Mouse (Mus musculus) lung, embryonic 14.5 days (tissue): ENCODE data around the gene Zfp354c. TPM values are rescaled to one million over a fixed set of nuclear protein-coding genes. Genes with fewer than 3 reads are reported as not detected.
A peak's percentile ranks its signal among the peaks of the same experiment; 100 is the strongest.

Source experiments
- ATAC-seq: fragments of 200-750 bp; cut with Nextera tagmentation; 2 replicates; pipeline ENCODE4 v1.8.0; 2017; ENCODE audit warnings: mild to moderate bottlenecking, moderate TSS enrichment, moderate library complexity; ENCODE audit not compliant: insufficient read depth
- DNase-seq: peaks from one replicate; pipeline ENCODE4 v3.0.0-alpha.2; 2015
- H3K27ac ChIP-seq: fragments of 300-500 bp; sonication (generic); 2 replicates; pipeline ENCODE4 v1.5.1; 2014; ENCODE audit warnings: low read depth, mild to moderate bottlenecking, moderate library complexity
- H3K27me3 ChIP-seq: fragments of 300-500 bp; sonication (generic); 2 replicates; pipeline ENCODE4 v1.6.1; 2014; ENCODE audit warnings: low read length, control low read depth; ENCODE audit not compliant: insufficient read depth
- H3K36me3 ChIP-seq: fragments of 300-500 bp; sonication (generic); 2 replicates; pipeline ENCODE4 v1.6.1; 2014; ENCODE audit warnings: control low read depth; ENCODE audit not compliant: insufficient read depth
- H3K4me1 ChIP-seq: fragments of 300-500 bp; sonication (generic); 2 replicates; pipeline ENCODE4 v1.6.1; 2014; ENCODE audit warnings: antibody characterized with exemption, control low read depth; ENCODE audit not compliant: insufficient read depth
- H3K4me2 ChIP-seq: fragments of 300-500 bp; sonication (generic); 2 replicates; pipeline ENCODE4 v1.6.1; 2014; ENCODE audit warnings: mild to moderate bottlenecking
- H3K4me3 ChIP-seq: fragments of 300-500 bp; sonication (generic); 2 replicates; pipeline ENCODE4 v1.5.1; 2014; ENCODE audit warnings: low read depth, low read length
- H3K9ac ChIP-seq: fragments of 300-500 bp; sonication (generic); 2 replicates; pipeline ENCODE4 v1.6.1; 2014
- H3K9me3 ChIP-seq: fragments of 300-500 bp; sonication (generic); 2 replicates; pipeline ENCODE4 v1.6.1; 2016; ENCODE audit warnings: low read depth, low read length, control low read depth
- CTCF ChIP-seq: IDR thresholded peaks from 2 replicates; pipeline ENCODE4 v1.5.1; 2016; ENCODE audit warnings: antibody characterized with exemption, low read depth
- WGBS: fragments of 180-500 bp; shearing (Covaris S2); extraction: QIAGEN DNeasy Blood & Tissue Kit; methylation state at CpG from one replicate; pipeline ENCODE4 v1.1.7; 2014; 5-methylcytosine and 5-hydroxymethylcytosine counted together
- polyA plus RNA-seq: library from polyadenylated mRNA; unstranded; fragments of >200 nt; fragmentation: Nextera tagmentation; extraction: Ambion mirVana; gene quantifications from 2 replicates; pipeline ENCODE4 v1.2.1, GENCODE M21; 2014

Zfp354c gene
- polyA plus RNA-seq, 1 experiment from 2014 or later, result 34.1 TPM

DNA sequence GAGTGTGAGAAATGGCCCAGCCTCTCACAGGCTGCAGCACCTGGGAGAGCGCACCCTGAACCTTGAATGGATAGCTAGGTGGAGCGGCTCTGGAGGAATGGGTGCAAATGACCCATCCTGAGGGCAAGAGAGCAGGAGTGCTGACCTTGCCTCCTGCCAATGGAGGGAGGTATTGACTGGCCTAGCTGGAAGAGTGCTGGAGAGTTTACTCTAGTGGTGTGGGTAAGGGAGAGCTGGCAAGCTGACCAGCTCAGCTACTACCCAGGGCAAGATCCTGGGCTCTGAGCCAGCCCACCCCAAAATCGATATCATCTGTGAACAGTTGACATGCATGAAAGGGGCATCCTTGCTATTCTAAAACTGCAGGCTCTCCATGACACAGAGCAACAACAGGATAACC is 18.4 kb upstream of the Zfp354c start:
- H3K4me3 ChIP-seq, result no peak overlapping the region
- ATAC-seq (no peak), DNase-seq (no peak)
- no peaks in the 10 kb centered on the region for H3K9me3 ChIP-seq
- H3K4me2 ChIP-seq, result no peak overlapping the region
- no peaks in the 10 kb centered on the region; the same call in 1 of the 2 replicates for H3K4me1 ChIP-seq
- TF ChIP-seq CTCF, result no peak
- no peak overlapping the region for H3K9ac ChIP-seq
- H3K36me3 ChIP-seq, result no peaks in the 10 kb centered on the region
- H3K27me3 ChIP-seq, result peaks cover 35% of the 10 kb centered on the region
- H3K27ac ChIP-seq, result no peak overlapping the region
- 85% methylated on average over 3 of the region's 3 CpGs for WGBS

DNA sequence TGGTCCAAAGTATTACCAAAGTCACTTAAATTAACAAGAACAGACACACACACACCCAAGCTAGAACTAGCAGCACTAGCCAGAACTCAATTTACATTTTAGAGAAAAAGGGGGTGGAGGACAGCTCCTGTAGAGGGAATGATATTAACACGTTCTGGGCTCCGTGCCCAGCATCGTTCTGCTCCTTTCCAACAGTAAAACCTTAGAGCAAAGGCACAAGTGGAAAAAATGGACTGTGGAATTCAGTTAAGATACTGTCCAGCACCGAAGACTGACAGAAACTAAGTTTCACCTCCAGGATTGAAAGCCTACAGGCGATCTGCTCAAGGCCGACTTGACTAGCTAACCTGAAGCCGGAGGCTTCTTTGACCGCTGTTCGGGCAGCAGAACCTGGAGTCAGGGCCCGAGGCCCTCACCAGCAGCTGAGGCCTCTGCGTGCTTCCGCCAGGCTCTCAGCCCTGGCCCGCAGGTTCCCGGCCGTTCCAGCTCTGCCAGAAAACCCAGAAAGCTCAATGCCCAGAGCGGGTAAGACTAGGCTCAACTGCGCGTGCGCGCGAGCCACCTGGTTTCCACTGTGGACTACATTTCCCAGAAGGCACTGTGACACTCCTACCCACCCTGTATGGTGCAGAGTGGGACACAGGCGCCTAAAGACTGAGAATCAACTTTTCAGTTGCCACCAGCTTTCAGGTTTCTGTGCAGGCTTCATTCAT is 13.7 kb upstream of the Zfp354c start, which contains the start of gene Zfp879:
Gene Zfp879 (minus strand): TSS at position 530 of the 713 bp plus-strand sequence.
- no peaks in the 10 kb centered on the region for H3K9me3 ChIP-seq
- peak within 1 kb of the TSS; percentile 39 for H3K4me3 ChIP-seq
- DNase-seq, result peak; percentile 96
- WGBS, result 12% methylated on average over 22 of the region's 22 CpGs
- H3K9ac ChIP-seq, result peak within 1 kb of the TSS; percentile 64
- ATAC-seq, result peak; percentile 96
- H3K4me2 ChIP-seq, result peak within 1 kb of the TSS; percentile 65
- H3K4me1 ChIP-seq, result no peaks in the 10 kb centered on the region
- H3K27me3 ChIP-seq, result no peaks in the 10 kb centered on the region
- TF ChIP-seq CTCF, result no peak
- no peaks in the 10 kb centered on the region for H3K36me3 ChIP-seq
- peak within 1 kb of the TSS; percentile 86; the same call in 1 of the 2 replicates for H3K27ac ChIP-seq

DNA sequence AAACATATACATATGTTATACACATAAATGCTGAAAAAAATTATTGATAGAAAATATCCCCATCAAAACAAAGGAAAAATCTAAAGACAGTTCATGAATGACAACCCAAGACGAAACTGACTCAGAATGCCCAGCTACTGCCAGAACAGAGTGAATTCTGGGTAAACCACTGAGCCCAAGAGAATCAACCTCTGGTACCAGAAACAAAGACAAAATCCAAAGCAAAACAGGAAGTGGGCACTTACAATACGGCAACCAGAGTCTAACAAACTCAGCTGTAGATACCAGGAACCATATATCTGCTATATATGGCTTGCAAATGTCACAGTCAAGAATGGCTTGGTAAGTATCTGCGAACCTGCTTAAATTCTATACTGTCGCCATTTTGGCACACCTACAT is 8.2 kb upstream of the Zfp354c start:
- H3K4me3 ChIP-seq, result no peak overlapping the region
- ATAC-seq (no peak), DNase-seq (no peak)
- H3K36me3 ChIP-seq, result 0 out of 2 replicates have a peak, but pooled peaks cover 5% of the 10 kb centered on the region
- TF ChIP-seq CTCF, result no peak
- no peak overlapping the region for H3K27ac ChIP-seq
- H3K9ac ChIP-seq, result no peak overlapping the region
- WGBS, result 82% methylated on average over 4 of the region's 4 CpGs
- H3K4me2 ChIP-seq, result no peak overlapping the region
- peaks cover 13% of the 10 kb centered on the region; the same call in 1 of the 2 replicates for H3K9me3 ChIP-seq
- no peaks in the 10 kb centered on the region for H3K27me3 ChIP-seq
- H3K4me1 ChIP-seq, result no peaks in the 10 kb centered on the region

DNA sequence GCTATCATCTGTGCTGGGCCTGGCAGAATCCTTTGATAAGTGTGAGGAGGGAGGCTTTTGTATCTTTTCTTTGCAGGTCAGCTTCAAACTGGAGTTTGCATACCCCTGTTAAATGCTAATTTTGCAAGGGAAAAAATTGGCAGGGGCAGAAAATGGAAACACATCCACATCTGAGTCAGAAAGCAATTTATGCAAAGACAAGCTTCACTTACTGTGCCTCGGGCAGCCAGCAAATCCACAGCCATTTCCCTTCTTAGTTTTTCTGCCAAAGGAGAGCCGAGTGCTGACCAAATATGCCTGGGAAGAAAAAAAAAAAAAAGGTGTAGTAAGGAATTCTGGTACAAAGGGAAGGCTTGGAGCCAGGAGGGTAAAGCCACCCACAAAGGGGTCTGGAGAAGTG is 1.3 kb downstream of the Zfp354c start:
- no peaks in the 10 kb centered on the region for H3K4me1 ChIP-seq
- peak overlapping the region; percentile 87 for H3K9ac ChIP-seq
- WGBS, result 33% methylated on average over 2 of the region's 2 CpGs
- DNase-seq (peak; percentile 4), ATAC-seq (no peak)
- peaks cover 44% of the 10 kb centered on the region for H3K36me3 ChIP-seq
- peak overlapping the region; percentile 77 for H3K4me3 ChIP-seq
- no peak overlapping the region for H3K27ac ChIP-seq
- peak overlapping the region; percentile 60 for H3K4me2 ChIP-seq
- TF ChIP-seq CTCF, result no peak
- no peaks in the 10 kb centered on the region for H3K27me3 ChIP-seq
- no peaks in the 10 kb centered on the region for H3K9me3 ChIP-seq

DNA sequence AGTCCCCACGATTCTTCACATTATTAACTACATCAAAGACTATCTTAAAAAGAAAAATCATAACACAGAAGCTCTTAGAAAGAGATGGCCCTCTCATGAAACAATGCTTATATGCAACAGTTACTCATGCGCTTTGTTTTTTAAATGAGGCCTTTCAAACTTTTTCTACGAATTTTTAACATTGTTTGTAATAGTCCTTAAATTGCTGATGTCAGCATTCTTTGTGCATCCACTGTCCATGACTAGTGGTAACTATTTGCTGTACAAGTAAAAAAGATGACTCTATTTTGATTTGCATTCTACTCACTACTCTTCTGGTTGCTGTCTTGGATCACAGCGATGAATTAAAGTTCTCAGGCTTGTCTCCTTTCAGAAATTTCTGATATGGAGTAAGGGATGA is 13.3 kb downstream of the Zfp354c start:
- Histone ChIP-seq H3K4me3 (no peak overlapping the region), H3K9ac (no peak overlapping the region), H3K27ac (no peak overlapping the region), H3K27me3 (no peaks in the 10 kb centered on the region), H3K36me3 (peaks cover 80% of the 10 kb centered on the region), H3K9me3 (peaks cover 45% of the 10 kb centered on the region), H3K4me2 (no peak overlapping the region), H3K4me1 (no peaks in the 10 kb centered on the region)
- no peak for ATAC-seq
- TF ChIP-seq CTCF, result no peak
- no peak for DNase-seq
- 96% methylated on average over 4 of the region's 4 CpGs for WGBS

DNA sequence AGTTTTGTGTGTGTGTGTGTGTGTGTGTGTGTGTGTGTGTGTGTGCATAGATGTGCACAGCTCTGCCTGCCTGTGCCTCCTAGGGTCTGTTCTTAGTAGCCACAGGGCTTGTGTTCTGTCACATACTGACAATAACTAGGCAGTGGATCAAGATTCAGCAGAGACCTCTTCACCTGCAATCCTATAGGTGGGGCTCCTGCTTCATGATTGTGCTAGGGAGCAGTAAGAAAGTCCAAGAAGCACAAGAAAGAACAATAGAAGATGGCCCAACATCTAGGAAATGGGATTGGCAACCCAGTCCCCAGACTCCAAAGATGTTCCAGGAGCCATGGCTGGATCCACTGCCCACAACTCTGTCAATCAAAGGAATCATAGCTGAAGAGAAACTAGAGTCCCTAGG is 28.7 kb downstream of the Zfp354c start:
- Histone ChIP-seq H3K27ac (no peak overlapping the region), H3K4me2 (no peak overlapping the region), H3K9me3 (no peaks in the 10 kb centered on the region), H3K4me3 (no peak overlapping the region), H3K9ac (no peak overlapping the region), H3K36me3 (no peaks in the 10 kb centered on the region), H3K27me3 (no peaks in the 10 kb centered on the region), H3K4me1 (no peaks in the 10 kb centered on the region)
- no peak for TF ChIP-seq CTCF
- no peak for ATAC-seq
- no peak for DNase-seq

DNA sequence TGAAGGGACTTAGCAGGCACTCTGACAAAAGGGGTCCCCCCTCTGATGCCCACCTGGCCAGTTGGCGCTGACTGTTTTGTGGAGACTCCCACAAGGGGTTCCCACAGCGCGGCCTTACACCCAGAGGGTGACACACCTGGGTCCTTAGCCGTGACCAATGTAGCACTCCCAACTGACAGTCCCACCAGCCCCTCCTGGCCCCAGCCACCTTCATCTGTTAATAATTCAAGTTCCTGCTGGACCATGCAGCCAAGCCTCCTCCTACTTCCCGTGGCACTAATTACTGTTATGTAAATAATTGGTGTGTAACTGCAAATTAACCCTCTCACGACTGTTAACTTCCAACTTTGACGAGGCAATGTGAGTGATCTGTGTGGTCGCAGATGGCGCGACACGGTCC is 29.9 kb downstream of the Zfp354c start:
- no peaks in the 10 kb centered on the region for H3K27me3 ChIP-seq
- no peak for TF ChIP-seq CTCF
- H3K36me3 ChIP-seq, result no peaks in the 10 kb centered on the region
- ATAC-seq (no peak), DNase-seq (no peak)
- no peak overlapping the region for H3K9ac ChIP-seq
- H3K4me3 ChIP-seq, result no peak overlapping the region
- 62% methylated on average over 11 of the region's 11 CpGs for WGBS
- H3K27ac ChIP-seq, result no peak overlapping the region
- H3K4me2 ChIP-seq, result no peak overlapping the region
- no peaks in the 10 kb centered on the region for H3K4me1 ChIP-seq
- H3K9me3 ChIP-seq, result no peaks in the 10 kb centered on the region
